Mouse (Mus musculus) bone marrow macrophage, adult 2 months (primary cell): Measurements from ENCODE around the gene Gadd45b.

ENCODE experiments used
- CTCF ChIP-seq: IDR thresholded peaks from 2 replicates; pipeline ENCODE4 v1.5.1; 2012; ENCODE audit warnings: low read depth, mild to moderate bottlenecking, low read length, moderate library complexity
- POLR2A ChIP-seq: IDR thresholded peaks from 2 replicates; pipeline ENCODE4 v1.6.1; 2012; ENCODE audit warnings: mild to moderate bottlenecking, low read depth, low read length, borderline replicate concordance

DNA sequence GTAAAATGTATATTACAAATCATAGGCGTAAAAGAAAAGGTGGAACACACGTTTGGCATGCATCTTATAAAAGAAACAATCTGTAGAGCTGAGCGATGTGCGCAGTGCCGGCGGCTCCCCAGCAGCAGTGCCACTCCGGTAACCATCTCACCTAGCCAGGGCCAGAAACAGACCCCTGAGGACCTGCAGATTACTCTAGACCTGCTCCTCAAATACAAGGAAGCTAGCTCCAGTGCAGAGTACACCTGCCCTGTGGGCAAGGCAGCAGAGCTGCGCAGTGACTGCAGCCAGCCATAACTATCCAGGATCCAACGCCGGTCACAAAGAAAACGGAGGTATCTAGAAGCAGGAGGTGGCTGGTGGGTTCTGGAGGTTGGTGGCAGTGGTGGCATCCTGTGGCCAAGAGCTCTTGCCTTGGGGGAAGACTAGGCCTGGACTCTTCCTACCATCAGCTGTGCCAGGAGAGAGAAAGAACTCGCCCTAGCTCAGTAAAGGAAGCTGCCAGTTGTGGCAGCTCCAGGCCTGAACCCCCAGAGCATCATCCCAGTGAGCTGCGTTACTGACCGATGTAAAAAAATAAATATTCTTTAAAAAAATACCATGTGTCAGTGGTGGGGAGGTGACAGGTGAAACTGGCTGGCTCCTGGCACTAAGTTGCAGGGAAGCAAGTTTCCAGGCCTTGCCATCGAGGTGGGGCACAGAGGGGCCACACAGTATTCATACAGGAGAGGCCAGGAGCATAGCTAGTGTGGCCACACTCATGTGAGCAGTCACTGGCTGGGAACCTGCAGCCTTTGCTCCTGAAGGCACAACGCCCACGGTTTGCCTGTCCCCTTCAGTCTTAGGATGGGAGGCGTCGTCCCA is 28.2 kb upstream of the Gadd45b start:
- TF ChIP-seq POLR2A (no peak), CTCF (no peak)
